Mouse (Mus musculus): ENCODE measurements around the gene Cp. TPM values are rescaled to one million over a fixed set of nuclear protein-coding genes. Genes with fewer than 3 reads are reported as not detected.
"Not testable (repeated sequence)": the region's sequence is repeated elsewhere in the genome, so short reads cannot be mapped to it uniquely, and the experiment has no call there.

The Cp gene
- 2.5 and 3.9 TPM in 2 replicates for polyA plus RNA-seq (2012; rRNA removed)

GRCm38 (mm10) chr3:19956885-19957284 is at the start of gene Cp:
TSS of gene Cp (plus strand) at chr3:19957054.
- Histone ChIP-seq H3K36me3 (ENCODE audit: control insufficient read depth, insufficient read depth, low read length) (no peaks in the 10 kb centered on the region), H3K27ac (ENCODE audit: control insufficient read depth, insufficient read depth, low read depth, low read length) (peak within 1 kb of the TSS; percentile 66), H3K4me3 (ENCODE audit: control insufficient read depth, low read depth, low read length) (no peak within 1 kb of the TSS), H3K27me3 (ENCODE audit: control insufficient read depth, insufficient read depth, low read length) (no peaks in the 10 kb centered on the region), H3K4me1 (ENCODE audit: control insufficient read depth, insufficient read depth, low read length) (no peaks in the 10 kb centered on the region)
- TF ChIP-seq CTCF (IDR thresholded peaks at IDR 0.05; ENCODE audit: control insufficient read depth, insufficient read depth, insufficient replicate concordance, low read depth, low read length) (no peak), POLR2A (IDR thresholded peaks at IDR 0.05; ENCODE audit: control insufficient read depth, low read depth, low read length) (no peak)

- no peaks in the 10 kb centered on the region for H3K36me3 ChIP-seq (ENCODE audit: control insufficient read depth, insufficient read depth, low read length)
- H3K4me1 ChIP-seq (ENCODE audit: control insufficient read depth, insufficient read depth, low read length), result no peaks in the 10 kb centered on the region
- no peak overlapping the region for H3K27ac ChIP-seq (ENCODE audit: control insufficient read depth, insufficient read depth, low read depth, low read length)
- TF ChIP-seq POLR2A (IDR thresholded peaks at IDR 0.05; ENCODE audit: control insufficient read depth, low read depth, low read length), result no peak
- no peak for TF ChIP-seq CTCF (IDR thresholded peaks at IDR 0.05; ENCODE audit: control insufficient read depth, insufficient read depth, insufficient replicate concordance, low read depth, low read length)
- H3K4me3 ChIP-seq (ENCODE audit: control insufficient read depth, low read depth, low read length), result no peak overlapping the region
- H3K27me3 ChIP-seq (ENCODE audit: control insufficient read depth, insufficient read depth, low read length), result no peaks in the 10 kb centered on the region
Measured at GRCm38 (mm10) chr3:19948552-19948951, 8.3 kb upstream of the Cp start.

GRCm38 (mm10) chr3:19949401-19949800 is 7.5 kb upstream of the Cp start:
- not testable (repeated sequence) for H3K4me1 ChIP-seq (ENCODE audit: control insufficient read depth, insufficient read depth, low read length); H3K27me3 ChIP-seq (ENCODE audit: control insufficient read depth, insufficient read depth, low read length); H3K4me3 ChIP-seq (ENCODE audit: control insufficient read depth, low read depth, low read length); H3K27ac ChIP-seq (ENCODE audit: control insufficient read depth, insufficient read depth, low read depth, low read length); H3K36me3 ChIP-seq (ENCODE audit: control insufficient read depth, insufficient read depth, low read length)

- Histone ChIP-seq H3K4me1 (ENCODE audit: control insufficient read depth, insufficient read depth, low read length) (no peaks in the 10 kb centered on the region), H3K36me3 (ENCODE audit: control insufficient read depth, insufficient read depth, low read length) (no peaks in the 10 kb centered on the region), H3K4me3 (ENCODE audit: control insufficient read depth, low read depth, low read length) (no peak overlapping the region), H3K27ac (ENCODE audit: control insufficient read depth, insufficient read depth, low read depth, low read length) (peak overlapping the region; percentile 33), H3K27me3 (ENCODE audit: control insufficient read depth, insufficient read depth, low read length) (no peaks in the 10 kb centered on the region)
- TF ChIP-seq POLR2A (IDR thresholded peaks at IDR 0.05; ENCODE audit: control insufficient read depth, low read depth, low read length) (no peak), CTCF (IDR thresholded peaks at IDR 0.05; ENCODE audit: control insufficient read depth, insufficient read depth, insufficient replicate concordance, low read depth, low read length) (no peak)
Measured at GRCm38 (mm10) chr3:19953425-19953824, 3.4 kb upstream of the Cp start.

- Histone ChIP-seq H3K27me3 (ENCODE audit: control insufficient read depth, insufficient read depth, low read length) (no peaks in the 10 kb centered on the region), H3K27ac (ENCODE audit: control insufficient read depth, insufficient read depth, low read depth, low read length) (no peak overlapping the region)
- TF ChIP-seq CTCF (IDR thresholded peaks at IDR 0.05; ENCODE audit: control insufficient read depth, insufficient read depth, insufficient replicate concordance, low read depth, low read length) (no peak), POLR2A (IDR thresholded peaks at IDR 0.05; ENCODE audit: control insufficient read depth, low read depth, low read length) (no peak)
Measured at GRCm38 (mm10) chr3:19953865-19954264, 3.0 kb upstream of the Cp start.

GRCm38 (mm10) chr3:19958031-19958430 is 1.2 kb downstream of the Cp start:
- no peaks in the 10 kb centered on the region for H3K27me3 ChIP-seq (ENCODE audit: control insufficient read depth, insufficient read depth, low read length)
- TF ChIP-seq POLR2A (IDR thresholded peaks at IDR 0.05; ENCODE audit: control insufficient read depth, low read depth, low read length), result no peak
- TF ChIP-seq CTCF (IDR thresholded peaks at IDR 0.05; ENCODE audit: control insufficient read depth, insufficient read depth, insufficient replicate concordance, low read depth, low read length), result no peak
- no peak overlapping the region for H3K4me3 ChIP-seq (ENCODE audit: control insufficient read depth, low read depth, low read length)
- H3K4me1 ChIP-seq (ENCODE audit: control insufficient read depth, insufficient read depth, low read length), result no peaks in the 10 kb centered on the region
- no peaks in the 10 kb centered on the region for H3K36me3 ChIP-seq (ENCODE audit: control insufficient read depth, insufficient read depth, low read length)
- no peak overlapping the region for H3K27ac ChIP-seq (ENCODE audit: control insufficient read depth, insufficient read depth, low read depth, low read length)

More at GRCm38 (mm10) chr3:19953865-19954264, 3.0 kb upstream of the Cp start:
- Histone ChIP-seq H3K36me3 (ENCODE audit: control insufficient read depth, insufficient read depth, low read length) (no peaks in the 10 kb centered on the region), H3K4me3 (ENCODE audit: control insufficient read depth, low read depth, low read length) (no peak overlapping the region), H3K4me1 (ENCODE audit: control insufficient read depth, insufficient read depth, low read length) (no peaks in the 10 kb centered on the region)

- H3K4me1 ChIP-seq (ENCODE audit: control insufficient read depth, insufficient read depth, low read length), result no peaks in the 10 kb centered on the region
- no peaks in the 10 kb centered on the region for H3K27me3 ChIP-seq (ENCODE audit: control insufficient read depth, insufficient read depth, low read length)
- 0 out of 2 replicates have a peak overlapping the region, but pooled peaks have one; percentile 36 for H3K27ac ChIP-seq (ENCODE audit: control insufficient read depth, insufficient read depth, low read depth, low read length)
- no peaks in the 10 kb centered on the region for H3K36me3 ChIP-seq (ENCODE audit: control insufficient read depth, insufficient read depth, low read length)
- no peak overlapping the region for H3K4me3 ChIP-seq (ENCODE audit: control insufficient read depth, low read depth, low read length)
- TF ChIP-seq CTCF (IDR thresholded peaks at IDR 0.05; ENCODE audit: control insufficient read depth, insufficient read depth, insufficient replicate concordance, low read depth, low read length), result no peak
- TF ChIP-seq POLR2A (IDR thresholded peaks at IDR 0.05; ENCODE audit: control insufficient read depth, low read depth, low read length), result no peak
Measured at GRCm38 (mm10) chr3:19958983-19959382, 2.1 kb downstream of the Cp start.

GRCm38 (mm10) chr3:19960570-19961114 is 3.8 kb downstream of the Cp start:
- H3K4me3 ChIP-seq (ENCODE audit: control insufficient read depth, low read depth, low read length), result no peak overlapping the region
- no peak overlapping the region for H3K27ac ChIP-seq (ENCODE audit: control insufficient read depth, insufficient read depth, low read depth, low read length)
- H3K4me1 ChIP-seq (ENCODE audit: control insufficient read depth, insufficient read depth, low read length), result no peaks in the 10 kb centered on the region
- H3K36me3 ChIP-seq (ENCODE audit: control insufficient read depth, insufficient read depth, low read length), result no peaks in the 10 kb centered on the region
- no peaks in the 10 kb centered on the region for H3K27me3 ChIP-seq (ENCODE audit: control insufficient read depth, insufficient read depth, low read length)
- TF ChIP-seq CTCF (IDR thresholded peaks at IDR 0.05; ENCODE audit: control insufficient read depth, insufficient read depth, insufficient replicate concordance, low read depth, low read length) (no peak), POLR2A (IDR thresholded peaks at IDR 0.05; ENCODE audit: control insufficient read depth, low read depth, low read length) (no peak)
